Mouse (Mus musculus) frontal cortex, adult (tissue): ENCODE data around the gene Ftl1-ps1.

Experiments
- ATAC-seq: cut with Nextera tagmentation; 2 replicates; pipeline ENCODE4 v1.9.2; 2017; ENCODE audit warnings: mild to moderate bottlenecking, moderate library complexity, mixed read lengths; ENCODE audit not compliant: low TSS enrichment

Ftl1-ps1 gene

DNA sequence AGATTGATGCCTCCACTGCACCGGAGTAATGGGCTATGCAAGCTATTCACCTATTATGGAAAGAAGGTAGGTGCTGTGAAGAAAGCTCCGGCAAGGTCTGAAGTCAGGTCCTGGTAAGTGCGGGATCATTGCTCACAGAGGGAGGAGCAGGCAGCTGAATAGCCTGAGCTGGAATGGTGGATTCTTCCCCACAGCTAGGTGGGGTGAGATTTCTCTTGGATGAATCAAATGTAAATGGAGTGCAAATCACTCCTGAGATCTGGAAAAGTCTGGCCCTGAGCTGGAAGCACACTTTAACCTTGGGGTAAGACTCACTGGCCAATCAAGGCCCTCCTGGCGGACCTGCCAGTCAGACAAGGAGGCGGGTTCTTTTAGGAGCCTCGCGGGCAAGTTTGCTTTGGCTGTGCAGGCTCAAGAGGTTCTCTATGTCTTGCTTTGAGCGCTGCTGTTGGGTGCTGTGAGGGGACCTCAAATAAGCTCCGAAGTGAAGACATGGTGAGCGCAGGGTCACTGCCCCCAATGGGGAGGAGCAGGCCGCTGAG is at the start of gene Ftl1-ps1:
Gene Ftl1-ps1, plus strand, starts transcription at position 397 of the 542 bp plus-strand sequence.
- ATAC-seq: no peak

DNA sequence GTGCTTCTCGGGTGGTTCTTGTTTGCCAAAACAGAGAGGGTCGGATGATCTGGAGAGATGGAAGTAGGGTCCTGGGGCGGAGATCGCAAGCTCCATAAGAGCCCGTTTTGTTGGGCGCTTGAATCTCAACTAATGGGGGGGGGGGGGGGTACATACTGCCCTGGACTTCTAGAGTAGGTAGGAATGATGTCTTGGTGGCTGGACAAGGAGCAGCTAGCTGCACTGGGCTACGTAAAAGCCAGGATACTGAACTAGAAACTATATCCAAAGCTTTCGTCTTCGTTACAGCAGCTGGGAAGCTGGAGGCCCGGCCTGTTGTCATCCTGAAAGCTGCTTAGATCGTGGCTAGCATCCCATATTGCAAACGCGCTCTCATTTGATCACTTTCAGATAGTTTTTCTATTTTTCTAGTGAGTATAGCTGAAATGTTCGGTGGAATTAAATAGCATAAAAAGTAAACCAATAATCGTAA is 49.0 kb upstream of the Ftl1-ps1 start:
- ATAC-seq: peak; percentile 42

DNA sequence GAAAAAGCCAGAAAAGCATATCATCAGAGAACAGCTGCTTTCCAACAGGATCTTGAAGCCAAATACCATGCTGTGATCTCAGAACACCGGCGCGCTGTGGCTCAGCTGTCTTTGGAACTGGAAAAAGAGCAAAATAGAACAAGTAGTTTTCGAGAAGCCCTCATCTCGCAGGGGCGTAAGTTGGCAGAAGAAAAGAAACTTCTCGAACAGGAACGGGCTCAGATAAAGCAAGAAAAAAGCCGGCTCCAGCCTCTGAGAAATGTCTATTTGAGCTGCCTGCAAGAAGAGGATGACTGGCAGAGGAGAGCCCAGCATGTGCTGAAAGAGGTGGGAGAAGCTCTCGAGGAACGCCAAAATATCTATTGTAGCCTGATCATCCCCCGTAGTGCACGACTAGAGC is 43.0 kb upstream of the Ftl1-ps1 start:
- peak; percentile 78 for ATAC-seq

DNA sequence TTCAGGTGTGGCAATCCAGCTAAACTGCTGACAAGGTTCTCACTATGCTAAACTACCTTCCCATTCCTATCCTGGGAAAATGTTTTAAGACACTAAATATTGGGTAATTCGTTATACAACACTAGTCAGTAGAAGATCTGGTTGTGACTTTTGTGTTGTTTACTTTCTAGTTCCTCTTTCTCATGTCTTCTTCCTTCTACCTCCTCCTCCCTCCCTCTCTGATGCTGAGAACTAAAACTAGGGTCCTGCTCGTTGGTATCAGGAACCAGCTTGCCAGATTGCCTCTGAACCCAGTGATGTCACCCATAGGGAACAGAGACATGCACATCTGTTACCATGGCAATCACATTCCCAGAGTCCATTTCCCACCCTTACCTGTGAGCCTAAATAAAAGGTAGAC is 37.3 kb upstream of the Ftl1-ps1 start:
- ATAC-seq: no peak

DNA sequence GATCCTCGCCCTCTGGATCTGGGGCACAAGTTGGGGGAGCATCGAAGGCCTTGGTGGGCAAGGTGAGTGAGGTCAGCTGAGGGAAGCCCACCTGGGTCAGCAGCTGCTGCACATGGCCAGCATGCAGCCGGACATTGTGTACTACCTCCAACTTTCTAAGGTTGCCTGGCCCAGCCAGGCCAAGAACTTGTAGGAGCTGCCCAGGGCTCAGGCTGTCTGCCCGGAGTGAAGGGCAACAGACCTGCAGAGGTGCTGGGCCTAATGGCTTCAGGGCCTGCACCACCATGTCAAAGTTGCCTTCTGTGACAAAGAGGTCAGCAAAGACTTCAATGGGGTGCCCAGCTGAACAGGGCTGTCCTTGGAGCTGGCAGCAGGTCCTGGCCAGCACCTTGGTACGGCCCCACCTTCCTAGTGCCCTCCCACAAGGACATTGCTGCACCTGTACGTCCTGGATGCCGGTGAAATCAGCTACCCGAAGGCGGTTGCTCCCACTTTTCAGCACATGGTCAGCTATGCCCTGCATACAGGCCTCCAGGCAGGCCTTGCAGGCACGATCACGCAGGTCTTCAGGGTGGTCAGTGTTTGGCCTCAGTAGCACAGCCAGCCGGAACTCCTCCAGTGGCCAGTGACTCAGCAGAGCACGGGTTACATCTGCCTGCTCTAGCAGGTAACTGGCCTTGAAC is 36.2 kb upstream of the Ftl1-ps1 start:
- ATAC-seq: peak; percentile 29

DNA sequence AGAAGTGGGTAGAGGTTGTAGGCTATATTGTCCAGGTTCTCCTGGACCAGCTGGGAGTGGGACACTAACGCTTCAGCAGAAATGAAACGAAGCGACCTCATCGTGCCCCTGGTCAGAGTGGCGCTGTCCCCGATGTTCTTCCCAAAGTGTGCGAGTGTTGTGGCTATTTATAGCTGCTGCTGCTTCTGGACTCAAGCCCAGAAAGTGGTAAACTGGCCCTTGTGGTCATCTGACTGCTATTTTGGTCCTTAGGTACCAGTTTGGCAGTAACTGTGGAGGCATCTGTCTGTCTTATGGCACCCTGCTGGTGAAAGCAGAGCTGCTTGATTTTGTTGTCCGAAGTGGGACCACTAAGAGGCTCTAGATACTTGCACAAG is 35.6 kb upstream of the Ftl1-ps1 start, which contains the start of gene Lrrc14b:
Gene Lrrc14b, minus strand, starts transcription at position 147 of the 377 bp plus-strand sequence.
- ATAC-seq: peak; percentile 47

DNA sequence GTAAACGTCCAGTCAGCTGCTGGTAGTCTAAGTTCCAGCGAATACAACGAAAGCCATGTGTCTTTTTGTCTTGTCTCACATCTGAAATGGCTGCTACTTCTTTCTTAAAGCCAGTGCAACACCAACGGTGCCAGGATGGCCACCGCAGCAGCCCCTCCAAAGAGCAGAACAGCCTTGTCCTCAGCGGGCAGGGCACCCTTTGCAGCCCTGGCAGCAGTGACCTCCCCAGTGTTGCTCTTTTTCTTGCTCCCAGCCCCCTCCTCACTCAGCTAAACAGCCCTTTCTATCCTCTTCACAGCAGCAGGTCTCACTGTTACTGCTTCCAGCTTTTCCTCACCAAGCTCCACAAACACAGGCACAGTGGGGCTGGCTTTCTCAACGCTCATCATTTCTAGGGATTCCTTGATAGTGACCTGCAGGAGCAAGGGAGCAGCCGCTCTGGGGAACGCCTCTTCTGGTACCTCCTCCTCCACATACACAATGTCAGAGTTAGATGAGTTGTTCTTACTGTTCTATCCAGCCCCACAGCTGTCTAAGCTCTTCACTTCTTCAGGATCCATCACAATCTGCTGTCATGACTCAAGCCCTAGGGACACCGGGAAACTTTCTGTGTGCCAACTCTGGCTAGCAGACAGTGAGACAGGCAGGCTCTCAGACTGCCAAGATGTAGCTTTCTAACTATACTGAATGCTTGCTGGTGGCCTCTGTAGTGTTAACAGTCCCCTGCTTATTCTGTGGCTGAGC is 17.8 kb upstream of the Ftl1-ps1 start:
- peak; percentile 83 for ATAC-seq

DNA sequence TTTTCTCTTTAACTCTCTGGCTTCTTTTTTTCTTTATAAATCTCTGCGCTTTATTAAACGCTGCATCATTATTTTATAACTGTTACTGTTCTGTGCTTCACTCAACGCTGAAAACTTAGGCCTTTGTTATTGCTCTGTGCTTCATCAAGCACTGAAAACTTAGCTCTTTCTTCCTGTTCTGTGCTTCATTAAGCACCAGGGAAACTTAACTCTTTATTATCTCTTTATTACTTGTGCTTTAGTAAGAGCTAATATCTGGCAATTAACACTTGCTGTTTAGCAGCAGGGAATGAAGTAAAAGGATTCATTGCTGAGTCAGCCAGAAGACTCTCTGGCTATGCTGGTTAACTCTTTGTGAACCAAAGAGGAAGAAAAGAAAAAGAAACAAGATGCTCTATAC is 17.2 kb upstream of the Ftl1-ps1 start:
- ATAC-seq: no peak; the same call in 1 of the 2 replicates

DNA sequence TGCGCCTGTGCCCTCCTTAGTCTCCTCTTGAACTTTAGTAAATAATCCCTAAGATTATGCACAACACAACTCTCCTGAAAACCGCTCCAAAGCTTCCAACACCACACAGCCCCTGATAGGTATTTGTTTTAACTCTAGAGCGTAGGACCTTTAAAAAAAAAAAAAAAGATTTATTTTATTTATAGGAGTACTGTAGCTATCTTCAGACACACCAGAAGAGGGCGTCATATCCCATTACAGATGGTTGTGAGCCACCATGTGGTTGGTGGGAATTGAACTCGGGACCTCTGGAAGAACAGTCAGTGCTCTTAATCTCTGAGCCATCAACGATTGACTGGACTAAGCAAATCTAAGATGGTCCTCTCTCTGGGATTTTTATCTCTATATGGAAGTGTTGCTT is 9.8 kb upstream of the Ftl1-ps1 start:
- no peak for ATAC-seq

DNA sequence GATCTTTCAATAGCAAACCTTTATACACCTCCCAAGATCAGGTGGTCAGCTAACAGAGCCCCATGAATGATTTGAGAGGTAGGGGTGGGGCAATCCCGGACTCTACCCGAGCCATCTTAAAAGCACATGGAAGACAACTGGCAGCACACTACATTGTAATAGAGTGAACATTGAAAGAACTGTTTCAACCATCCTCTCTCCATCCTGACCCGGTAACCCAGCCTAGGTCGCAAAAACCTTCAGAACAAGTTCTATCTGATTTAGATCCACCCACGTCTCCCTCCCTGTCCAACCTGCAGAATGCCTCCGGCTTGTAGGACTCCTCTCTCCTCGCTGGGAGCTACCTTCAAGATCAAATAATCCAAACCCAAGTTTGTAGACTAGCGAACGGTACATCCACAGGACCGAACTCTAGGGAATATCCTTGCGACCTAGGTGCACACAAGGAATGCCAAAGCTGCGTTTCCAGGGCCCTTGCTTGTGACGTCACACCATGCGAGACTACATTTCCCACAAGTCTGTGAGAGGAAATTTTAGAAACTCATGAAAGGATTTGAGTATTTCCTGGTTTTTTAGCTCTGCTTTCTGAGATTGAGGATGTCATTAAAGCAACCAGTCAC is 9.0 kb upstream of the Ftl1-ps1 start, which contains the start of gene Zfp72:
Gene Zfp72, minus strand, starts transcription at position 466 of the 620 bp plus-strand sequence.
- ATAC-seq: peak; percentile 100

DNA sequence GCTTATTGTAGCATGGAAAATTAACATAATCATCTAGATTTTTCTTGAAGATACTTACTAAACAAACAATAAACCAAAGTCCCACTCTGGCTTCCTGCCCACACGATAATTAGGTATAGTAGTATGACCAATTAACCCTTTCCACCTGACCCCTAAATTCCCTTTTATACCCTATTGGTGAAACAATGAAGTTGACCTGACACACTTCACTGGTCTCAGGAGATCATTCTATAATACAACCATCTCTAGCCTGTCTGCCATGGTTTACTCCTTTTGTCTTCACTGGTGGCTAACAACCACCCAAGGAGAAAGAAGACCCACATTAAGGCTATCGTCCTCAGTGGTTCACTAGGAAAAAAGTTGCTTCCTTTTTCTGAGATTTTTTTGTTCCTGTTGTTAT is 8.3 kb upstream of the Ftl1-ps1 start:
- no peak for ATAC-seq

DNA sequence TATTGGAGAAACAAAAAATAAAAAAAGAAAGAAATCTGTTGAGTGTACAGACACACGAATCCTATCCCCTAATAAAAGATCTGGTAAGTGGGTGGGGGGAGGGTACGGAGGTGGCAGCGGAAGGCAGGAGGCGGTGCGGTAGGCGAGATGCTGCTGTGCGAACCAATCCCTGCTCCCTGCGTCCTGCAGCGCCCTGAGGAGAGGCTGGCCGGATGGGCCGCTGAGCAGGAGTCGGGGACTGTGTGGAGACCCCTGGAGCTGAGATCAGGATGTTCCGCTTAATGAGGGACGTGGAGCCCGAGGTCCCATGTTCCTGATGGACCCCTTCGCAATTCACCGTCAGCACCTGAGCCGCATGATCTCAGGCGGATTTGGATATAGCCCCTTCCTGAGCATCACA is 40.4 kb downstream of the Ftl1-ps1 start:
- ATAC-seq: no peak
